Mouse (Mus musculus) forebrain, postnatal 0 days (tissue): Measurements from ENCODE around the gene P4ha3. TPM values are rescaled to one million over a fixed set of nuclear protein-coding genes. Genes with fewer than 3 reads are reported as not detected.

Experiments used
- ATAC-seq: fragments of 200-750 bp; cut with Nextera tagmentation; 2 replicates; pipeline ENCODE4 v1.8.0; 2017; ENCODE audit warnings: mild to moderate bottlenecking, moderate library complexity
- DNase-seq: peaks from one replicate; pipeline ENCODE4 v3.0.0-alpha.2; 2015
- H3K27ac ChIP-seq: fragments of 300-500 bp; sonication (generic); 2 replicates; pipeline ENCODE4 v1.5.1; 2014; ENCODE audit warnings: low read depth, mild to moderate bottlenecking, antibody characterized with exemption, low read length, moderate library complexity, mixed read lengths
- H3K27me3 ChIP-seq: fragments of 300-500 bp; sonication (generic); 2 replicates; pipeline ENCODE4 v1.6.1; 2014; ENCODE audit warnings: mild to moderate bottlenecking, low read length, mixed read lengths; ENCODE audit not compliant: insufficient read depth
- H3K36me3 ChIP-seq: fragments of 300-500 bp; sonication (generic); 2 replicates; pipeline ENCODE4 v1.6.1; 2014; ENCODE audit warnings: mild to moderate bottlenecking, moderate library complexity; ENCODE audit not compliant: insufficient read depth
- H3K4me1 ChIP-seq: fragments of 300-500 bp; sonication (generic); 2 replicates; pipeline ENCODE4 v1.6.1; 2014; ENCODE audit warnings: antibody characterized with exemption; ENCODE audit not compliant: insufficient read depth
- H3K4me2 ChIP-seq: fragments of 300-500 bp; sonication (generic); 2 replicates; pipeline ENCODE4 v1.6.1; 2014; ENCODE audit warnings: low read depth, mild to moderate bottlenecking, moderate library complexity
- H3K4me3 ChIP-seq: fragments of 300-500 bp; sonication (generic); 2 replicates; pipeline ENCODE4 v1.5.1; 2014; ENCODE audit warnings: low read depth, low read length, mixed read lengths
- H3K9ac ChIP-seq: fragments of 300-500 bp; sonication (generic); 2 replicates; pipeline ENCODE4 v1.6.1; 2014; ENCODE audit warnings: mild to moderate bottlenecking
- H3K9me3 ChIP-seq: fragments of 300-500 bp; sonication (generic); 2 replicates; pipeline ENCODE4 v1.6.1; 2016; ENCODE audit warnings: low read length
- CTCF ChIP-seq: sonication (generic); IDR thresholded peaks from 2 replicates; pipeline ENCODE4 v1.5.1; 2016; ENCODE audit warnings: antibody characterized with exemption, control low read depth, low read depth
- WGBS: fragments of 180-500 bp; shearing (Covaris S2); extraction: QIAGEN DNeasy Blood & Tissue Kit; methylation state at CpG from one replicate; pipeline ENCODE4 v1.1.7; 2014; 5-methylcytosine and 5-hydroxymethylcytosine counted together
- polyA plus RNA-seq: library from polyadenylated mRNA; unstranded; fragments of >200 nt; fragmentation: Nextera tagmentation; extraction: Ambion mirVana; gene quantifications from 2 replicates; pipeline ENCODE4 v1.2.1, GENCODE M21; 2015
- total RNA-seq: library from RNA; depleted of rRNA; stranded (reverse); fragments of >200 nt; gene quantifications from 2 replicates; pipeline ENCODE4 v1.2.3, GENCODE M21; 2014

P4ha3 gene
- total and polyA plus RNA-seq, 2 experiments from 2014 or later = 3.0 to 7.3 TPM

DNA sequence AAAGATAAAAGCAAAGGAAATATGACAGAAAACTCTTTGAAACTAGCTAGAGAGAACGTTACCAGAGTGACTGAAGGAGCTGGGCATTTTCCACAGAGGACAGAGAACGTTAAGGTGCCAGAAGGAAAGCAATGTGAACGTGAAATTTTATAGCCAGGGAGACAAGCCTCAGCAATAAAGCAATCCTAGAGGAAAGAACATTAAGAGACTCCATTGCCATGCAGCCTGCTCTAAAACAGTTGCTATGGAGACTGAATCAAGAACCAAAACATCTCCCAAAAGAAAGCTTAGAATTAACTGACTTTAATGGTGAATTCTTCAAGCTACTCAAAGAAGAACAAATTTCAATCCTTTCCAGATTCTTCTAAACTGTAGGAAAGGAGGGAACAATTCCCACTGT, 2.0 kb upstream of the P4ha3 start:
- no peaks in the 10 kb centered on the region for H3K36me3 ChIP-seq
- H3K4me3 ChIP-seq = no peak overlapping the region
- H3K27ac ChIP-seq = 0 out of 2 replicates have a peak overlapping the region, but pooled peaks have one; percentile 3
- peaks cover 10% of the 10 kb centered on the region; the same call in 1 of the 2 replicates for H3K27me3 ChIP-seq
- TF ChIP-seq CTCF = no peak
- WGBS = 16% methylated on average over 3 of the region's 3 CpGs
- peak; percentile 38; the same call in 1 of the 2 replicates for ATAC-seq
- peak; percentile 35 for DNase-seq
- no peaks in the 10 kb centered on the region for H3K9me3 ChIP-seq
- no peak overlapping the region for H3K9ac ChIP-seq
- H3K4me2 ChIP-seq = no peak overlapping the region
- H3K4me1 ChIP-seq = no peaks in the 10 kb centered on the region

DNA sequence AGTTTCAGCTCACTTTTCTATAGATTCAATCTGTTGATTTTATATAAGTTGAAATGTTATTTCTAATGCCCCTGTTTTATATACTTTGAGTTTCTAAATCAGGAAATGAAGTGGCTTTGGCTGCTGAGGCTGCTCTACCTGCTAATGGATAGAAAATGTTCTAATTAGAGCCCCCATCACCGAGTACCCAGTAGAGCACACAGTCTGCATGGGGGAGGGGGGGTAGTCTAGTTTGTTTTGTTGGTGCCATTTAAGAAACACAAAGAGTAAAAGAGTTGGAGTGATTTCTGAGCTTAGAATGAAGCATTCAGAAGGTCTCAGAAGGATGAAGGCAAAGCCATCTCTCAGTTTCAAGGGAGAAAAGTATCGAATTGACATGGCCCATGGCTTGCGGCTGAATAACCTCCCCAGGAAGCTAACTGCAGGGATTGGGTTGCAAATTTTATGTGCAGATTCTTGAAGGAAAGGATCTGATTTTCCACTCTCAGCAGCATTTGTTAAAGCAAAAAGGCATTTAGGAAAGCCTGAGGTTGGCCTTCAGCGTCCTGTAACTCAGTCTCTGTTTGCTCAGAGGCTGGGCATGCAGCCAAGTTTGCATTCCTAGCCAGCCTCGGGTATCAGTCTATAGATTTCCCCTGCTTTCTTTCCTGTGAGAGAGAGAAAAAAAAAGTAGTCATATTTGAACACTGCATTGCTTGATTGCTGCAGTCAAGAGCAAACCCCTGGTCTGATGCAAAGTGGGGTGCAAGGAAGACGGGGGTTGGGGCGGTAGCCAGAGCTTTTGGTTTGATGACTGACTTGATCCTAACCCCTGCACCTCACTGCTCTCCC, 2.6 kb downstream of the P4ha3 start:
- no peak for TF ChIP-seq CTCF
- peaks cover 10% of the 10 kb centered on the region; the same call in 1 of the 2 replicates for H3K27me3 ChIP-seq
- no peak for ATAC-seq
- H3K9me3 ChIP-seq = no peaks in the 10 kb centered on the region
- WGBS = 9% methylated on average over 7 of the region's 7 CpGs
- H3K4me3 ChIP-seq = no peak overlapping the region
- no peaks in the 10 kb centered on the region for H3K36me3 ChIP-seq
- H3K27ac ChIP-seq = no peak overlapping the region
- H3K9ac ChIP-seq = no peak overlapping the region
- H3K4me1 ChIP-seq = no peaks in the 10 kb centered on the region
- H3K4me2 ChIP-seq = no peak overlapping the region; the same call in 1 of the 2 replicates
- DNase-seq = peak; percentile 60

DNA sequence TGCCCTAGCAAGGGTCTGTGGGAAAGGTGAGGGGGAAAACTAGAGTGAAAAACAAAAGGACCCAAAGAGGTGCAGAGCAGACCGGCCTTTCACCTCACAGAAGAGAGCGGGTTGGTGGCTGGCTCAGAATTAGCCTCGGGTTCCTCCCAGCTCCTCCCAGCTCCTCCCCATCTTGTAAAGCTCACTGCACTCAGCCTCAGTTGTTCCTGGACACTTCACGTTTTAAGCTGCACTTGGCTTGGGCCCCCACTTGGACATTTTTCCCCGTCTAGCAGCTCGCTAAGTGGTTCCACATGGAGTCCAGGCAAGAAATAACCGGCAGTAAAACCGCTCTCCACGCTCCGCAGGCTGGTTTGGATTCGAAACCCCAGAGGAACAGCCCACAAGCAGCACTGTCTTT, 3.3 kb downstream of the P4ha3 start:
- peaks cover 10% of the 10 kb centered on the region; the same call in 1 of the 2 replicates for H3K27me3 ChIP-seq
- H3K4me1 ChIP-seq = no peaks in the 10 kb centered on the region
- DNase-seq = no peak
- H3K4me2 ChIP-seq = no peak overlapping the region; the same call in 1 of the 2 replicates
- TF ChIP-seq CTCF = no peak
- no peak overlapping the region for H3K27ac ChIP-seq
- WGBS = 37% methylated on average over 11 of the region's 11 CpGs
- H3K9ac ChIP-seq = no peak overlapping the region
- no peak overlapping the region for H3K4me3 ChIP-seq
- no peaks in the 10 kb centered on the region for H3K36me3 ChIP-seq
- no peak for ATAC-seq
- no peaks in the 10 kb centered on the region for H3K9me3 ChIP-seq

DNA sequence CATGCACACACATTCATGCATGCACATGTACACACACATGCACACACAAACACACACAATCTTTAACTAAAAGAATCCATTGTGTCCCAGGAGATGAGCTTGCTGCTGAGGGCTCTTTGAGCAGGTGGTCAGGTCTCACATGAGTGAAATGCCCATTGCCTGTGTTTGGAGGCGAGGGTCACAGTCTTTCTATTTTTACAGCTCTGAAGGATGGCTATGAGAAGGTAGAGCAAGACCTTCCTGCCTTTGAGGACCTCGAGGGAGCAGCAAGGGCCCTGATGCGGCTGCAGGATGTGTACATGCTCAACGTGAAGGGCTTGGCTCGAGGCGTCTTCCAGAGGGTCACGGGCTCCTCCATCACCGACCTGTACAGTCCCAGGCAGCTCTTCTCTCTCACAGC, 8.2 kb downstream of the P4ha3 start:
- 86% methylated on average over 8 of the region's 8 CpGs for WGBS

GRCm38 (mm10) chr7:100295745-100296144, 10.4 kb downstream of the P4ha3 start:
- Histone ChIP-seq H3K9ac (no peak overlapping the region), H3K9me3 (no peaks in the 10 kb centered on the region), H3K36me3 (no peaks in the 10 kb centered on the region), H3K4me1 (no peaks in the 10 kb centered on the region), H3K27me3 (no peaks in the 10 kb centered on the region), H3K27ac (no peak overlapping the region), H3K4me2 (no peak overlapping the region), H3K4me3 (no peak overlapping the region)
- WGBS = 62% methylated on average over 2 of the region's 2 CpGs
- 0 out of 2 replicates have a peak, but pooled peaks have one; percentile 26 for TF ChIP-seq CTCF
- DNase-seq = peak; percentile 70
- ATAC-seq = peak; percentile 84

More for the DNA sequence above, 8.2 kb downstream of the P4ha3 start:
- H3K9me3 ChIP-seq = no peaks in the 10 kb centered on the region
- ATAC-seq (no peak), DNase-seq (no peak)
- no peak for TF ChIP-seq CTCF
- H3K4me1 ChIP-seq = no peaks in the 10 kb centered on the region
- no peaks in the 10 kb centered on the region for H3K36me3 ChIP-seq
- no peaks in the 10 kb centered on the region for H3K27me3 ChIP-seq
- H3K9ac ChIP-seq = no peak overlapping the region
- H3K27ac ChIP-seq = no peak overlapping the region
- no peak overlapping the region for H3K4me2 ChIP-seq
- no peak overlapping the region for H3K4me3 ChIP-seq

GRCm38 (mm10) chr7:100296699-100297098, 11.4 kb downstream of the P4ha3 start:
- no peak for TF ChIP-seq CTCF
- ATAC-seq (no peak), DNase-seq (no peak)
- Histone ChIP-seq H3K9ac (no peak overlapping the region), H3K4me3 (no peak overlapping the region), H3K27me3 (no peaks in the 10 kb centered on the region), H3K4me1 (no peaks in the 10 kb centered on the region), H3K4me2 (no peak overlapping the region), H3K27ac (no peak overlapping the region), H3K9me3 (no peaks in the 10 kb centered on the region), H3K36me3 (no peaks in the 10 kb centered on the region)
- 75% methylated on average over 6 of the region's 6 CpGs for WGBS

- Histone ChIP-seq H3K9me3 (no peaks in the 10 kb centered on the region), H3K4me2 (no peak overlapping the region), H3K27ac (no peak overlapping the region), H3K4me1 (no peaks in the 10 kb centered on the region), H3K9ac (no peak overlapping the region), H3K4me3 (no peak overlapping the region), H3K27me3 (no peaks in the 10 kb centered on the region), H3K36me3 (no peaks in the 10 kb centered on the region)
- no peak for TF ChIP-seq CTCF
- ATAC-seq (no peak), DNase-seq (no peak)
- 73% methylated on average over 14 of the region's 14 CpGs for WGBS
Observed at GRCm38 (mm10) chr7:100298861-100299510, 13.7 kb downstream of the P4ha3 start.
